Mouse (Mus musculus) MN1 (cell line): ENCODE results near the gene Ermard.

Source experiments
- DNase-seq: peaks from one replicate; pipeline ENCODE4 v3.0.0-alpha.2; 2016; ENCODE audit warnings: low spot score

Ermard gene

DNA sequence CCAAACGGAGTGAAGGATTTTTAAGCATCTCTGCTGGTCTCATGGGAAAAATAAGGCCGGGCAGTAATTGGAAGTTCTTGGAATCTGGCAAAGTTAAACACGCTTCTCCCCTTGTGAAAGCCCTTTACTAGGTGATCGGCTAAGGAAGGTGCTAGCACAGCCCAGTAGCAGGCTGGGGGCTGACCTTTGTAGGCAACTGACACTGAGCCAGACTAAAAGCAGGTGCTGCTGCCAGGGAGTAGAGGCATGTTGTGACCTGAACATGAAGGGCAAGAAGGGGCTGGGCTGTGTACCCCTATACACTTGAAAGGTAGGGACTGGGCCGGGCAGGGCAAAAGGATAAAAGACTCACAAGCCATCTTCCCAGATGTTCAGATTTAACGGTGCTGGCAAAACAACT, 19.3 kb downstream of the Ermard start:
- DNase-seq = no peak

DNA sequence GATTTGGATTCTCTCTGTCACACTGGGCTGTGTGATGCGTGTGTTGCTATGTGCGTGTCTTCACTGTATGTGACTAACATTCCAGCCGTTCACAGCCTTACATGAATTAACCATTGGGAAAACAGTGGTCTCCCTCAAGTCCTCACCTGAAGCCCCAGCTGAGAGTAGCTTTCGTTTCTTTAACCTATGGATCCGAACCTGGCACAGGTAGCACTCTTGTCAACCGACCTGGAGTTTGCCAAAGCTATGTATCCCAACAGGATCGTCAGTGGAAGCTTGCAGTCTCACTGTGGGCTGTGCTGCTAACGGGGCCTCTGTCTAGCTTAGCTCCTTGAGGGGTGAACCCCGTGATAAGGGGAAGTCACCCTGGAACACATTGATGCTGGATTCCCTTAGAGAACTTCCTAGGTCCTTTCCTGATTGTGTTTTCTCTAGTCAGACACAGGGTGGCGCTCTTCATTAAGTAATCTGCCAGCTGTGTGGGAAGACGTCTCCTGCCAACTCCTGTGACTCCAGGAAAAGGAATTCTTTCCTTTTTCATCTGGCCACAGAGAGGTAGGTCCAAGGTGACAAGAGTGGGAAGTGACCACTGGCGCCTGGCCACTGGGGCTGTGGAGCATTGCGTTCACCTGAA, 24.5 kb downstream of the Ermard start:
- DNase-seq = peak; percentile 87

DNA sequence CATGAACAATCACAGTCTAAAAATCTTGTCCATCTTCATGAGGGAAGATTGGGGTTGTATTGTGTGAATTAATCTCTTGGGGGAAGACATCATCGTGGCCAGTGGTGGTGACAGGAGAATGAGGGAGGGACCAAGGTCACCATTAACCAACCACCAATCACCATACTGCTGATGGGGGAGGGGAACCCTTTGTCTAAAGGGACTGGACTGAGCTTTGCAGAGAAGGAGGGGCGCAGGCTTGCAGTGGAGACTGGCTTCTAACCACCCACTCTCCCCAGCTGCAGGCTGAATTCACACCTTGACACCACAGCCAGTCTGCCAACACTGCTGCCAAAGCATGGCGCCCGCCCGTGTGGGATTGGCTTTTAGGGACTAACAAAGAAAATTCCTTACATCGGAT, 25.1 kb downstream of the Ermard start:
- peak; percentile 58 for DNase-seq

DNA sequence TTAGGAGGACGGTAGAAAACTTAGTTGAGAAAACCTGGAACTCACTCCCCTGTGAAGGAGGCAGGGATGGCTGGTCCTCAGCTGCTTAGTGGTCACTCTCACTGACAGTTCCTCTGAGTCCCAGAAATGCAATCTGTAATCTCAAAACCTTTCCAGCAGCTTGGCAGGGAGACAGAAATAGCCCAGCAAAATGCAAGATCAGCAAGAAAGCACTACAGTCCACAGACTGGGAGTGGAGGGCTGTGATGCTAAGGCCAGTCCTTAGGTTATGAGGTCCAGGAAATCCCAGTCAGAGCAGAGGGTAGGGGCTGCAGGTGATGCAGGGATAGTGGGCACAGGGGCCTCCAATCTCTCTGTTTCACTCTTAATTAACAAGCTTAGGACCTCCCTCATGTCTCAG, 25.9 kb downstream of the Ermard start:
- DNase-seq = peak; percentile 53

DNA sequence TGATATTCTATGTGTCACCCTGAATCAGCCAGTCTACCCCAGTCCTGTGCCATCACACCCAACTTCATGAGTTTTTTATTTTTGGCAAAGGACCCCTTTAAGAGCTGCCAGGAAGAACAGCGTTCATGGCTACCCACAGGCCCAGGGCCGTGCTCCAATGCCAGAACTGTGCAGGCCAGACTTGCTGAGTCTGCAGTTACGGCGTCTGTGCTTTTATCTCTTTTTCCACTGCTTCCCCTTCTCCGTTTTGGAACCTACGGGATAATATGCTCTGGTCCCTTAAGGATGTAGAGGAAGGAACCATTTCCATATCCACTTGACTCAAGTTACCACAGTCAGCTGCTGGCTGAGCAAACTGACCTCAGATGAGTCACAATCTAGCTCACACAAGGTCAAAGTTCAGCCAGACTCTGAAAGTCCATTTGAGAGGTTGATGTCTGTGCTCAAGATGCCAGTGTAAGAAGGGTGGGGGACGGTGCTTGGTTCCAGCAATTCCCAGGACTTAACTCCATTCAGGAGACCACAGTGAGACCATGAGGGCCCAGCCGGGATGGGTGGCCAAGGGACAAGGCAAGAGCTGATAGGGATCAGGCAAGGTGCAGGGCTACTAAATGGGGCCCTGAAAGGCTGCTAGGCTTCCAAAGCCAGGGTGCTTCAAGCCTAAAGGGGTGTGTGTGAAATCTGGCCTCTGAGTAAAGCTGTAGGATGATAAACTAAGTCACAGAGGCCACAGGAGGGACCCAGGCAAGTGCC, 27.2 kb downstream of the Ermard start:
- DNase-seq = no peak

DNA sequence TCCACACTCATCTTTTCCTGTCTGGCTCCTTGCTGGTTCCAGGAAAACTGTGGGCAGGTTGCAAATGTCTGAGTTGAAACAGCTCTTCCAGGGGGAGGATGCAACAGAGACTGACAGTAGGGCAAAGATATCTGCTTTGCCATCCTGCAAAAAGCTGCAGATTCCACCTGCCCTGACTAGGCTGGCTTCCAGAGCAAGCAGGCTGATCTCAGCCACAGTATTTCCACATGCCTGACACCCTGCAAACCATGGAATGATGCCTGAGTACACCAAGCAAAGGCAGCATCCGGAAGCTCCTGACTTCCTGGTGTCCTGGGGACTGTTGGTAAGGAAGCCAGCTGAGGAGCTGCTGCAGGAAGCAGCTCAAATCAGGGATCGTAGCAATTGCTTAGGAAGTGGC, 28.1 kb downstream of the Ermard start:
- no peak for DNase-seq

DNA sequence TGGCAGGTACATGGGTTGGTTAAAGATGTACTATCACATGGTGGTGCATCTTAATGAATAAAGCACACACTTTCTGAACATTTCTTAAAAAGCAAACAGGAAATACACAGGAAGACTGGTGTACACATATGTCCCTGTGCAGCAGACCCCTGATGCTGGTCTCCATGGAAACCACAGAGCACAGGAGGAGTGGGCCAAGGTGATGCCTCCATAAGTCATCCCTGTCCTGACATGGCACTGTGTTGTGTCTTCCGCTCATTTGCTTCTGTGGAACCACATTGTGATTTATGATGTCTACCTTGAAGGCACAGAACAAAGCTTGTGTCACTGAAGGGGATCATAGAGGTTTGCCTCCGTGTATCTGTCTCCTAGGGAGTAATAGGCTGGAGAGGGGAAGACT, 31.2 kb downstream of the Ermard start:
- no peak for DNase-seq

DNA sequence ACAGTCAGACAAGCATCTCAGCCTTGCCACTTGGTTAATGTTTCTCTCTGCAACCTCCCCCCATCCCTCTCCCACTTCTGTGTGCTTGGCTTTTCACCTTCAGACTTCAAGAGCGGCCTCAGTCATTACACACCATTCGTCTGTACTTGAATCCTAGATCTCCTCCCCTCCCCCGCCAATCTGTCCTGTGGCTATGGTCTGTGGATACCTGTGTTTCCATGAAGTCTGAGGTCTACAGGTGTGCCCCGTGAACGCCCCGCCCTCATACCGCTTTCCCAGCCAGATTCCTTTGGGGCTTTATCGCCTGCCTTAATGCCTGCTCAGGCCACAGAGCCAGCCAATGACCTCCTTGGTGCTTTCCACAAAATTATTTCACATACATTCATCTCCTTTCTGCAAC, 34.0 kb downstream of the Ermard start:
- no peak for DNase-seq

DNA sequence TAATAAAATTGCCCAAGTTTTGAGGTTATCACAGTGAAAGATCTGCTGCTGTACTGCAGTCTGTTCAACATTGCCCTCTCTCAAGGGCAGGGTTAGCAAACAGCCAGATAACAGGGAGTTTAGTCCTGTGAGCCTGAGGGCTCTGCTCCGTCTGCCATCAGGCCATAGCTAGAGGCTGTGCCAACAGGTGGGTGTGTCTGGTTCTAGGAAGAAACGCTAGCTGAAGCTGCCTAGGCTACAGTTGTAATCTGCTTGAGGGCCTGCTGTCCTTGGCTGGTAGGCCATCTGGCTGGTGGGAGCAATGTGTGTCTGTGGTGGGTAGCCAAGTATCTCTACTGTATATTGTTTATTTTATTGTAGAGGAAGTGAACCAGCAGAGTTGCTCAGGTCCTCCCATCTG, 36.5 kb downstream of the Ermard start:
- peak; percentile 77 for DNase-seq

DNA sequence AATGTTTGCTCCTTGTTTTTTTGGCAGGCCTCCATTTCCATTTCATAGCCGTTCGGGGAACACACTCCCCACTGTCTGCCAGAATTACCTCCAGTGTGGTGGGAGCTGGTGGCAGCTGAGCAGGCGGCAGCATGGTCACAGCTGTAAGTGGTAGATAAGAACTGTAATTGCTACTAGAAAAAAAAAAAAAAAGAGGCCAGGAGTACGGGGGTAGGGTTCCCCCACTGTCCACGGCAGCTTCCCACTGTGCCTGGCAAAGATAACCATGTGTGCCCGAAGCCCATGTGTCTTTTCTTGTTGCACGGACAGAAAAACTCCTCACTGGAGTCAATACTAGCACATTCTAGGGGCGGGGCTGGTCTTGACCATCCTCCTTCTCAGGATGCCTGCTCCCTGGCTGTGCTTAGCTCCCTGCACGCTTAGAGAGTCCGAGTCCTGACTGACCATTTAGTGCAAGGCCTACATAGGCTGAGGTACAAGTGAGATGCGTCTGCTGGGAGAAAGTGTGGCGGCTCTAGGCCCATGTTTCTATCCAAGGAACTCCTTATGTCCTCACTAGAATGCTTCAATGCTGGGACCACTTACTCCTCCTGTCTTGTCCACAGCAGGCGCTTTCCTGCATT, 43.3 kb downstream of the Ermard start:
- peak; percentile 52 for DNase-seq

DNA sequence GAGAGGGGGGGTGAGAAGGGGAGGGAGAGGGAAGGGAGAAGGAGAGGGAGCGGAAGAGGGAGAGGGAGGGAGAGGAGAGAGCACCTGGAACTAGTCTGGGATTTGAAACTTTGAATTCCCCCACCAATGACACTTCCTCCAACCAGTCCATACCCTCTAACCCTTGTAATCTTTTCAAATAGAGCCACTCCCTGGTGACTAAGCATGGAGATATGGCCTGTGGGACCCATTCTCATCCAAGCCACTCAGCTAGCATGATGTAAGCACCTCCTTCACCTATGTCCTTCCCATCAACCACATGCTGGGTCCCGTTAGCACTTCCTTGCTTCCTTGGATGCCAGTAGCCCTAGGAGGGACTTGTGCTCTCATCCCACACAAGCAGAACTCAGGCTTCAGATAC, 44.0 kb downstream of the Ermard start:
- DNase-seq = no peak

DNA sequence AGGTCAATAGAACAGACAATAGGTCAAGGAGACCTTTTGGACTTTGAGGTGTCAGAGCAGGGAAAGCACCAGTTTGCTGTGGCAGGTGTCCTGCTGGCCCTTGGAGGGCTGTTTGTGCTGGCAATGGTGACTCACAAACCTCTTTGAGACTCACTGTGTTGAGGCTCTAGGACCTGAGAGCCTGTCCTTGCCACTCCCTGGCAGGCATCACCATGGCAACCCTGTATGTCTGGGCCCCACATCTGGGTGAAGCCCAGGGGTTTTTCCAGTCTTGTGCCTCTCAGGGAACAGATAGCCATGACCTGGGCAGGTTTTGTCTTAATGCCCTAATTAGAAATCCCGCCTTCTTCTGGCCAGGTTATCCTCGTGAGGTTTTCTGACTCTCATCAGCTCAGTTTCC, 47.2 kb downstream of the Ermard start:
- DNase-seq = peak; percentile 91

DNA sequence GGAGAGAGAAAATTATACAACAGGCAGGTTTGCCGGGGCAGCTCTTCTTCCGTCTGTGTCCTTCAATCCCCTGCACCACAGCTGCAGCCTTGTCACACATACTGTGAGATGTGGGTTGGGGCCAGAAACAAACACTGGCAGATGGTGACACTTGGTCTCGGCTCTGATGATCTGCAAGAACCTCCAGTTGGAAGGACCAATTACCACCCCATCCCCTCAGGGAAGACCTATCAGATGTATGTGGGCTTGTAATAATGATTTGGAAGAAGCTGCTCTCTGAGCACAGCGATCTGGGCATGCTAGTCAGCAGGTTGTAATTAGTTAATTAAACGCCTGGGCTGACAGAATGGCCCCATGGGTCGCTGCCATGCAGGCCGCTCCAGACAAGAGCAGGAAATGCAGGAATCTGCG, 47.6 kb downstream of the Ermard start:
- DNase-seq = no peak

DNA sequence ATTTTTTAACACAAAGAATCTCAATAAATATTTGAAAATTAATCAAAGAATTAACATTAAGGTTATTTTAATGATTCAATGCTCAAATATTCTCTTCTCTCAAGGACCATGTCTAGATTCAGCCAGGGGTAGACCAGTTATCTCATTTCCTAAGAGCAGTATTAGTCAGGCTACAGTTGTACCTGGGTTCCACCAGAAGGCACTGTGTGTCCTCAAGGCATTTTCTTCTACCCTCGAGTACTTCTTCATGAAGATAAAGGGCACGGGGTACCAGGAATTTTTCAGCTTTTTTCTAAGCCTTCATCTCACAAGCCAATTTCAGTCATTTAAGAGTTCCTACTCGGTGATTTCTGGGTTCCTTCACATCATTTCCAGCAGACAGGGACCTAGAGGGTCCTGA, 50.7 kb downstream of the Ermard start:
- no peak for DNase-seq

DNA sequence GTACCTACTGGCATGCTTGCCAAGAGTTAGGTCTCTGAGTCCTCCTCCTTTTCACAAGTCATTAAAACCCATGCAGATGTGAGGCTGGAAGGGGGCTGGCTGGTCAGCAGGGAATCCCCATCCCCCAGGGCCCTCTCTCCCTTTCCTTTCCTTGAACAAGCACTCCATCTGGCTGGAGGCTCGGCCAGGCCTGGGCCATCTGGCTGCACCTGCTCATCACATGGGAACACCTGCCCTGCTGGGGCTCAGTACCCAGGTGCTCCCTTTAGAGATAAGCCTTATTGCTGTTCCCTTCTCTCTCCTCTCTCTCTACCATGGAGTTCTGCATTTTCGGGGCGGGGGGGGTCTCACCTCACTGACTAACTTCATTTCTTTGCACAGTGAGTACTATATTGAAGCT, 52.5 kb downstream of the Ermard start:
- DNase-seq = peak; percentile 45

DNA sequence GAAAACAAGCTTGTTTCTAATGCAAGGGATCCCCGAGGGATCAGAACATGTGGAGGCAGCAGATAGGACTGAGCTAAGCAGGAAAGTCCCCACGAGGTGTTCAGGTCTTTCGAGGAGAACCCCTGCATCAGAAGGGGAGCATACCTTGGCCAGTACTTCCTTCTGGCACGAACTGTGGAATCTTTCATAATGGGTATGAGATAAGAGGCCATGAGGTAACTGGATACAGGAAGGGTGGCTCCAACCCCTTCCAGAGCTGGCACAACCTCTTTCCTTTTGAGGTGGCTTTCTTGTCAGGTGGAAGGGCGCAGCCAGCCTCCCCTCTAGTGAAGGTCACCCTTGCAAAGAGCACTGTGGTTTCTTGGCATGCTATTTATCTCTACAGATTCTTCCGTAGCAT, 55.8 kb downstream of the Ermard start:
- DNase-seq = no peak

DNA sequence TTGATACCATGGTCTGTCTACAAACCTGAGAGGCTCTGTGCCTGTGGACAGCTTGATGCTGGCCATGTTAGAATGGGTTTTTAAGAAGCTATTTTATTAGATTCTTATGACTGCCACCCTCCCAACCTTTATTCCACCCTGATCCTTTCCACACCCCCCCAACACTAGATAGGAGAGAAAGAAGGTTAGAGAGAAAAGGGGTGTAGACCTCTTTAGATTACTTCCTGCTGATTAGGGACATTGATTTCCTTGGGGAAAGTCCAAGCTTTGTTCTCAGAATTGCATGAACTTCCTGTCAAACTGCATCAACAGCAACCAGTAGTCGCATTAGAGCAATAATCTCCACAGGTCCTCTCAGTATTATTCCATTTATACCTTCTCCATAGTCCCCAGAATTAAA, 57.7 kb downstream of the Ermard start:
- DNase-seq = no peak

DNA sequence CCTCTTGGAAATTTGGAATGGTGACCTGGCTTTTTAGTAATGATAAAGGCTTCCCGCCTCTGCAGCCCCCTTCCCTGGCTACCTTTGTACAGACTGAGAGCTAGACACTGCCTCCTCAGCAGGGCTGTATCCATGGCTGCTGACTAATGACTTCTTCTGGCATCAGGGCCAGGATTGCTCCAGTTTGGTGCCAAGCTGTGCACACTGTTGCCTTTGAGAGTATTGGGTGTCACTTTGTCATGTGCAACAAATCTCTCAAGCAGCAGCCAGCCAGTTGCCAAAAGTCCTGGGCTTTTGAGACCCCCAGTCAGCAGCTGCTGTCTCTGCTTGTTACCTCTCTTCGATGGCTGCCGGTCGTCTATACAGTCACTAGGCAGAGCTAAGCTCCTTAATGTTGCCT, 60.3 kb downstream of the Ermard start:
- no peak for DNase-seq

DNA sequence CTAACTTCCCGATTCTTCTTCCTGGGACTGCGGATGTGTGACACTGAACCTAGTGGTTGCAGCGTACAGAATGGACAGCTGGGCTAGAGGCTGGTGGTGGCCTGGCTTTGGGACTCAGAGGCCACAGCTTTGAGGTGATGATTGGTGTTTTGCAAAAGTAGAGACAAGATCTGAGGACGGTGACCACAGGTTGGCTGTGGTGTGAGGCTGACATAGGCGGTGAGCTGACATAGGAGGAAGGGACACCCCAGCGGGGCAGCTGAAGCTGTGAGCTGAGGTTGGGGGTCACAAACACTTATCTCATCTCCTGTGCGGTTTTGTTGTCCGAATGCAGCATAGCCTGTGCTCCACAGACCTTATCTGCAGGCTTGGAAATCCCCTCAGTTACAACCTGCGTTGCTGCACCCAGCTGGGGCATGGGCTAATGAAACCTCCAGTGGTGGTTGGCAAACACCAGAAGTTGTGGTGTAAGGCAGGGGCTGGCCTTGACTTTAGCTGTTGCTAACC, 66.2 kb downstream of the Ermard start:
- no peak for DNase-seq

DNA sequence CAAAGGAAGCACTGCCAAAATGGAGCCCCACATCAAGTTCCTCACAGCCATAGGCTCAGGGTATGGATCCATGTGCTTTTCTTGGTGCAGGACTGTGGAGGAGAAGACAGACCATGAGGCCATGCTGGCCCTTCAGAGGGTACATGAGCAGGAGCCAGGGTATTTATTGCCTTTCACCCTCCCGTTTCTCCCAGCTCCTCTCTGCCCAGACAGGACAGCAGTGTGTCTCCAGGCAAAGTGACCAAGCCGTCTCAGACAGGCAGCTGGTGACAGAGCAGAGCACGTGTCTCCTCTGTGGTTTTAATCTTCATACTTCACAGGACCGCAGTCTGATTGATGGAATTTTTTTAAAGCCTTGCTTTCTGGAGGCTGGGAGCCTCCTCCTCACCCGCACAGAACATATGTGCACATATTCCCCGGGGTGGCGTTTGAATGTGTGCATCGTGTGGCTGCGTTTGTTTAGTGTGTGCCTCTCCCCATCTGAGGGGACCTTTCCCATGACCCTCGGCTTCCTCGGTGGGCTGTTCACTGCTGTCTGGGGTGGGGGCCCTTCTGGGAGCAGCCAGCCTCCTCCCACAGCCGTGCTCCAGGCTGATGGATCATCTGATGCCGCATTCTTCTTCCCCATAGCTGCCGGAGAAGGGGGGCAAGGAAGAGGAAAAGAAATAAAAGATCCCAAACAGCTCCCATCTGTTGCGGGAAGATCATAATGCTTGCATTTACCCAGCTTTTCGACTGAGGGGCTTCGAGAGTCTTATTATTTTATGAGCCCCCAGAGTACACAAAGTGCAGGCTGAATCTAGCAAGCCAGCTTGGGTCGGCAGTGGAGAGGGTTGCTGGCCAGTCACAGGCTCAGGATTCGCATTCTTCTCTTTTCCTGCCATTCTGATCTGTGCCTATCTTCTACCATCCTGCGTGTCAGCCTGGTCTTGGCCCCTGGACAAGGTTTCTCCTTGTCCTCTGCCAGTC, 67.7 kb downstream of the Ermard start:
- DNase-seq = no peak

DNA sequence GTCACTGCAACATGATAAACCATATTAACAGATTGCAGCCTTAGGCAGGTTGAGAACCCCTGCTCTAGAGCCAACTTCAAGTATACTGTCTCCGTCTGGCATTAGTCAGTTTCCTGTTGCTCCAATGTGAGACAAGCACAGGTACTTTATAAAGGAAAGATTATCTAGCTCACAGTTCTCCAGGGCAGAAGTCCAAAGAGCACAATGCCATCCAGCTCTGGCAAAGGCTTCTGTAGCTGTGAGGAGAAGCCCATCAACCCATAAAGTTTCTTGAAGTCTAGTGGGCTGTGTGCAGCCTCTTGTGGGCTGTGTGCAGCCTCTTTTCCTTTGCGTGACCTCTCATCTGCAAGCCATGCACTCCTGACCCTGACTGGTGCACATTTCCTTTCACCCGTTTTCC, 74.5 kb downstream of the Ermard start:
- DNase-seq = no peak

DNA sequence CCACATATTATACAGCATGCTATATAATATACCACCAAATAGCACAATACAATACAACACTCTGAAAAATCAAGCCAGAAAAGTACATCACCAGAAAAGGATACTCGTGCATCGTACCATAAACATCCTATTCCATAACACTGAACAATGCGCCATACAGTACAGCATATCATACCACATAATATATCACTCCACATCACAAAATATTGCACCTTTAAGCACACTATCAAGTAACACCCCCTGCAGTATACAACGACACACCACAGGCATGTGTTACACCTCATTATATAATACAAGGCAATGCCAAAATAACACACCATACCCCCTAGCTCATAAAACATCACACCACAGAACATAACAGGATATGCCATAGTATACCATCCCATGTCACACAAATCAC, 79.1 kb downstream of the Ermard start:
- no peak for DNase-seq
